Mouse (Mus musculus) myocyte (in vitro differentiated cells): ENCODE measurements around the gene Rpl9.

Experiments
- CEBPB ChIP-seq: IDR thresholded peaks from 2 replicates; pipeline ENCODE4 v1.6.1; 2011; ENCODE audit warnings: mild to moderate bottlenecking, moderate library complexity; ENCODE audit not compliant: poor library complexity, insufficient read depth, severe bottlenecking
- E2F4 ChIP-seq: IDR thresholded peaks from one replicate; pipeline ENCODE4 v1.6.1; 2011; ENCODE audit warnings: mild to moderate bottlenecking, control low read depth, moderate library complexity; ENCODE audit not compliant: insufficient read depth
- MAX ChIP-seq: IDR thresholded peaks from one replicate; pipeline ENCODE4 v1.6.1; 2011; ENCODE audit warnings: low read depth, mild to moderate bottlenecking, control low read depth
- POLR2A ChIP-seq: IDR thresholded peaks from one replicate; pipeline ENCODE4 v1.6.1; 2011; ENCODE audit warnings: low read depth, mild to moderate bottlenecking, control low read depth, moderate library complexity; ENCODE audit not compliant: insufficient read length
- POLR2AphosphoS2 ChIP-seq: IDR thresholded peaks from one replicate; pipeline ENCODE4 v1.6.1; 2011; ENCODE audit warnings: low read depth, control low read depth; ENCODE audit not compliant: insufficient read length
- TCF12 ChIP-seq: IDR thresholded peaks from one replicate; pipeline ENCODE4 v1.6.1; 2011; ENCODE audit warnings: mild to moderate bottlenecking, control low read depth; ENCODE audit not compliant: poor library complexity, insufficient read depth, severe bottlenecking
- USF1 ChIP-seq: IDR thresholded peaks from one replicate; pipeline ENCODE4 v1.6.1; 2011; ENCODE audit warnings: low read depth, mild to moderate bottlenecking, control low read depth, moderate library complexity

GRCm38 (mm10) chr5:65348168-65348567 is 43.1 kb downstream of the Rpl9 start, which contains the start of gene Klb:
- TF ChIP-seq CEBPB, result no peak
- no peak for TF ChIP-seq POLR2A
- no peak for TF ChIP-seq USF1
- TF ChIP-seq POLR2AphosphoS2, result no peak
- TF ChIP-seq E2F4, result no peak
- TF ChIP-seq MAX, result no peak
- TF ChIP-seq TCF12, result no peak
